Mouse (Mus musculus) c-Kit-negative CD71-positive TER-119-positive erythroid progenitor cells, embryonic 14.5 days (primary cell): ENCODE data around the gene Nop9.

Experiments used
- DNase-seq: peaks from one replicate; pipeline ENCODE4 v3.0.0-alpha.2; 2013; ENCODE audit warnings: low read depth, low spot score

Gene Nop9

GRCm38 (mm10) chr14:55727889-55728685, 17.4 kb upstream of the Nop9 start:
- DNase-seq, result no peak

GRCm38 (mm10) chr14:55730116-55730515, 15.4 kb upstream of the Nop9 start:
- no peak for DNase-seq

GRCm38 (mm10) chr14:55730531-55731032, 14.9 kb upstream of the Nop9 start:
- DNase-seq, result no peak

- no peak for DNase-seq
These were observed 11.6 kb upstream of the Nop9 start for GRCm38 (mm10) chr14:55733889-55734288.

- DNase-seq, result no peak
These were observed 10.6 kb upstream of the Nop9 start for GRCm38 (mm10) chr14:55734869-55735268.

GRCm38 (mm10) chr14:55735334-55735733, 10.2 kb upstream of the Nop9 start:
- DNase-seq, result no peak

- DNase-seq, result no peak
These were observed 9.7 kb upstream of the Nop9 start for GRCm38 (mm10) chr14:55735758-55736157.

GRCm38 (mm10) chr14:55737086-55737687, 8.3 kb upstream of the Nop9 start:
- DNase-seq, result no peak

GRCm38 (mm10) chr14:55743711-55744110, 1.8 kb upstream of the Nop9 start:
- DNase-seq, result peak; percentile 71

- DNase-seq, result no peak
These were observed 356 bp downstream of the Nop9 start for GRCm38 (mm10) chr14:55745861-55746237.

GRCm38 (mm10) chr14:55747051-55747847, 1.8 kb downstream of the Nop9 start:
- DNase-seq, result no peak

GRCm38 (mm10) chr14:55757566-55757965, 12.1 kb downstream of the Nop9 start:
- no peak for DNase-seq

GRCm38 (mm10) chr14:55758363-55758784, 12.9 kb downstream of the Nop9 start, which contains the start of gene Cideb:
Gene Cideb, minus strand, starts transcription at chr14:55758458.
- no peak for DNase-seq

GRCm38 (mm10) chr14:55760156-55760555, 14.7 kb downstream of the Nop9 start:
- peak; percentile 41 for DNase-seq

- DNase-seq, result no peak
These were observed 15.7 kb downstream of the Nop9 start, which contains the start of gene Ltb4r2 for GRCm38 (mm10) chr14:55761163-55761562. Gene Ltb4r2, plus strand, starts transcription at chr14:55761428.

- DNase-seq, result no peak
These were observed 16.7 kb downstream of the Nop9 start for GRCm38 (mm10) chr14:55762001-55762821.

- DNase-seq, result no peak
These were observed 17.7 kb downstream of the Nop9 start for GRCm38 (mm10) chr14:55763166-55763565.

GRCm38 (mm10) chr14:55765696-55766095, 20.2 kb downstream of the Nop9 start, which contains the start of gene Ltb4r1:
Gene Ltb4r1, plus strand, starts transcription at chr14:55765962.
- no peak for DNase-seq

- no peak for DNase-seq
These were observed 22.3 kb downstream of the Nop9 start for GRCm38 (mm10) chr14:55767519-55768414.

GRCm38 (mm10) chr14:55768555-55768954, 23.1 kb downstream of the Nop9 start:
- DNase-seq, result no peak
